Mouse (Mus musculus) colon, adult 2 months (tissue): ENCODE measurements around the gene Dock7. TPM values are rescaled to one million over a fixed set of nuclear protein-coding genes. Genes with fewer than 3 reads are reported as not detected.

Experiments
- polyA plus RNA-seq: library from polyadenylated mRNA; depleted of rRNA; stranded (reverse); fragments of >200 nt; gene quantifications from 2 replicates; pipeline ENCODE4 v1.2.3, GENCODE M21; 2012; rRNA removed

Dock7 gene
- 19.1 and 21.0 TPM in 2 replicates for polyA plus RNA-seq

DNA sequence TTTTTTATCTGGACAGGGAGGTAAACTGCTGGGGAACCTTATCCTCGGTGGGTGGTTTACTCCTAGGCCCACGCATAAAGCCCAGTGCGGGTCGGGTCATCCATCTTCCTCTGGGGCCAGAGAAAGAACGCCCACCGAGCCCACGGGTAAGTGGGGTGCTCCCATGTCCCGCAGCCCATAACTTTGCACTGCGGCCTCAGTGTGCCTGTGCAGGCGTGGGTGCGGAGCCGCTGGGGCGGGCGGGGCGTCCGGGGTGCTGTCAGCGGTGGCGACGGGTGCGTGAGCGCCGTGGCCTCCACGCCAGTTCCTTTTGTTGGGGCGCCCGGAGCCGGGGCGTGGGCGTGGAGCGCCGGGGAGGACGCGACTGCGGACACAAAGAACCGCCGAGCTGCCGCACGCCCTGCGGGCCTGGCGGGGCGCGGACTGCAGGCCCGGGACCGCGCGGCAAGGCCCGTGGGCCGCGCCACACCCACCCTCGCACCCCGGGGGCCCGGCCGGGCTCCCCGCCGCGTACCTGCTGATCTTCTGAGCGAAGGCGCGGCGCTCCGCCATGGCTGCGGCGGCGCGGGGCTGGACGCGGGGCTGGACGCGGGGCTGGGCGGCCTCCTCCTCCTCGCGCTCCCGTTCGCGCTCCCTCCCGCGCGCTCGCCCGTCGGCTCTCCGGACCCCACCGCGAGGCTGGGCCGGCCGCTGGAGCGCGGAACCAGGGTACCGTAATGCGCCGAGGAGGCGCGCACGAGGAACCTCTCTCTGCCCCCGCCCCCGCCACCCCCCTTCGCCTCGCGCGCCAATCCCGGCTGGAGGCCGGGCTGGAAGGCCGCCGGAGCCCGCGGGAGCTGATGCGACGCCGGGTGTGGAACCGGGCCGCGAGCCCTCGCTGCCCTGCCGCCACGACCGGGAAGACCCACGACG, at the start of gene Dock7:
TSS of gene Dock7 (minus strand) at position 705 of the 912 bp plus-strand sequence.

DNA sequence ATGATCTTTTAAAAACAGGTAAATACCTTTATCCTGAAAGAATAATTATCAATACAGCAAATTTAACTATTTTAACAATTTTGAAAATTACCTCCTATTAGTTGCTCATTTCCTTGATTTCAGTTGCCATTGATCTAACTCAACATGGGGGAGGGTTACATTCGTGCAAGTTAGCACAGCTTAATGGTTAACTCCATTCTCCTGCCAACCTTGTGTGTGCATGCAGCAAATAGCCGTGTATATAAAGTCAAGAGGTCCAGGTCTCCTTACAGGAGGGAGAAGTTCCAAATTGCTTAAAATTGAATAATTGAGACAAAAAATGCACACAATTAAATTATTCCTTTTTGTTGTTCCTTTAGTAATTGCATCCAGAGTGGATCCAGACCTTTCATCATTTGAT, 90.0 kb downstream of the Dock7 start, which contains the start of gene Angptl3:
TSS of gene Angptl3 (plus strand) at position 269 of the 400 bp plus-strand sequence.

DNA sequence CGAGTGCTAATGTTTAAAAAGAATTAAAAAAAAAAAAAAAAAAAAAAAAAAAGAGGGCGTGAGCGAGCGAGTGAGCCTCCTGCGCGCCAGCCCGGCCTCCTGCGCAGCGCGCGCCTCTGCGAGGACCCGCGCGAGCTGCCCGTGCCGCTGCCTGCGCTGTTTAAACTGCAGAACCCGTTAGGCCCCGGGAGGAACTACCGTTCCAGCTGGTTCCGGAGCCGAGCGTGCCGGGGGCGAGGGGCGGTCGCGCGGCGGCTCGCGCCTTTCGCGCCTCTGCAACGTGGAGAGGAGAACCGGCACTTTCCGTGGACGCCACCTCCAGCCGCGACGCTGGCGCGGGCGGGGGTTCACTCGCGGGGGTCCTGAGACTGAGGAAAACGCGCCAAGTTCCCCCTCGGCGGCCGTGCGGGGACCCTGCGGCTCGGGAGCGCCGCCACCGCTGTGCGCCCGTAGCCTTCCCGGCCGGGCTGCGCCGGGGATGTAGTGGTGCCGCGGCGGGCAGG, 197.1 kb downstream of the Dock7 start, which contains the start of gene Usp1:
TSS of gene Usp1 (plus strand) at position 243 of the 503 bp plus-strand sequence.

Other genes starting within 250 kb of the Dock7 start
- gene Usp1, start 197.1 kb downstream of the Dock7 start, polyA plus RNA-seq, result 178 and 189 TPM in 2 replicates
- gene Angptl3, start 90.0 kb downstream of the Dock7 start, polyA plus RNA-seq, result not detected in 2 replicates
- 2.0 and 3.0 TPM in 2 replicates for gene Atg4c, start 73.0 kb upstream of the Dock7 start, polyA plus RNA-seq
- 0.27 and 0.31 TPM in 2 replicates for gene Gm12689, start 175.0 kb upstream of the Dock7 start, polyA plus RNA-seq